Mouse (Mus musculus) thymus, adult 2 months (tissue): ENCODE data around the gene Mpv17l. TPM values are rescaled to one million over a fixed set of nuclear protein-coding genes. Genes with fewer than 3 reads are reported as not detected.

ENCODE experiments used
- DNase-seq: peaks from one replicate; pipeline ENCODE4 v3.0.0; 2021
- H3K27ac ChIP-seq: fragments of 200-500 bp; 2 replicates; pipeline ENCODE4 v1.5.1; 2012; ENCODE audit warnings: low read length, control low read depth; ENCODE audit not compliant: control insufficient read depth, insufficient read depth
- H3K27me3 ChIP-seq: fragments of 200-500 bp; 2 replicates; pipeline ENCODE4 v1.6.1; 2012; ENCODE audit warnings: mild to moderate bottlenecking, low read length, moderate library complexity, mixed read lengths; ENCODE audit not compliant: control insufficient read depth, insufficient read depth
- H3K36me3 ChIP-seq: fragments of 200-500 bp; 2 replicates; pipeline ENCODE4 v1.6.1; 2012; ENCODE audit warnings: mild to moderate bottlenecking, low read length, moderate library complexity; ENCODE audit not compliant: control insufficient read depth, insufficient read depth
- H3K4me1 ChIP-seq: fragments of 200-500 bp; replicated peaks from 2 replicates; pipeline ENCODE4 v1.6.1; 2012; ENCODE audit warnings: low read length; ENCODE audit not compliant: control insufficient read depth, insufficient read depth
- H3K4me3 ChIP-seq: fragments of 200-500 bp; 2 replicates; pipeline ENCODE4 v1.5.1; 2012; ENCODE audit warnings: mild to moderate bottlenecking, low read length, control low read depth, moderate library complexity; ENCODE audit not compliant: control insufficient read depth, insufficient read depth
- CTCF ChIP-seq: fragments of 200-500 bp; IDR thresholded peaks from 2 replicates; pipeline ENCODE4 v1.5.1; 2012; ENCODE audit warnings: mild to moderate bottlenecking, control low read depth, low read length, moderate library complexity, borderline replicate concordance; ENCODE audit not compliant: control insufficient read depth, poor library complexity, insufficient read depth; ENCODE audit errors: extremely low read depth
- POLR2A ChIP-seq: fragments of 200-500 bp; IDR thresholded peaks from 2 replicates; pipeline ENCODE4 v1.6.1; 2012; ENCODE audit warnings: mild to moderate bottlenecking, low read length, control low read depth, moderate library complexity; ENCODE audit not compliant: control insufficient read depth, poor library complexity, insufficient read depth; ENCODE audit errors: extremely low read depth
- WGBS: fragments of 180-500 bp; shearing (Covaris S2); methylation state at CpG from one replicate; pipeline ENCODE4 v1.1.7; 2018; 5-methylcytosine and 5-hydroxymethylcytosine counted together
- polyA plus RNA-seq: library from polyadenylated mRNA; depleted of rRNA; stranded (reverse); fragments of >200 nt; gene quantifications from 2 replicates; pipeline ENCODE4 v1.2.3, GENCODE M21; 2012

The Mpv17l gene
- polyA plus RNA-seq, 1 experiment, result 1.4 TPM

GRCm38 (mm10) chr16:13927456-13928075, 24.6 kb downstream of the Mpv17l start:
- Histone ChIP-seq H3K27me3 (no peaks in the 10 kb centered on the region), H3K4me3 (no peak overlapping the region), H3K36me3 (no peaks in the 10 kb centered on the region), H3K4me1 (no peaks in the 10 kb centered on the region), H3K27ac (no peak overlapping the region)
- no peak for TF ChIP-seq CTCF
- TF ChIP-seq POLR2A, result no peak
- 96% methylated on average over 4 of the region's 4 CpGs for WGBS
- DNase-seq, result no peak

GRCm38 (mm10) chr16:13940139-13940846, 37.3 kb downstream of the Mpv17l start:
- 14% methylated on average over 28 of the region's 28 CpGs for WGBS
- no peaks in the 10 kb centered on the region for H3K36me3 ChIP-seq
- H3K4me1 ChIP-seq, result no peaks in the 10 kb centered on the region
- no peaks in the 10 kb centered on the region; the same call in 1 of the 2 replicates for H3K27me3 ChIP-seq
- H3K27ac ChIP-seq, result no peak overlapping the region
- no peak for DNase-seq
- TF ChIP-seq CTCF (no peak), POLR2A (no peak)
- H3K4me3 ChIP-seq, result no peak overlapping the region

GRCm38 (mm10) chr16:13940847-13941395, 38.0 kb downstream of the Mpv17l start:
- DNase-seq, result no peak
- H3K27me3 ChIP-seq, result no peaks in the 10 kb centered on the region; the same call in 1 of the 2 replicates
- H3K27ac ChIP-seq, result no peak overlapping the region
- H3K36me3 ChIP-seq, result no peaks in the 10 kb centered on the region
- 8% methylated on average over 34 of the region's 34 CpGs for WGBS
- H3K4me1 ChIP-seq, result no peaks in the 10 kb centered on the region
- no peak overlapping the region for H3K4me3 ChIP-seq
- no peak for TF ChIP-seq CTCF
- TF ChIP-seq POLR2A, result no peak

GRCm38 (mm10) chr16:13944178-13944577, 41.2 kb downstream of the Mpv17l start:
- DNase-seq, result no peak
- TF ChIP-seq POLR2A, result no peak
- TF ChIP-seq CTCF, result no peak
- no peaks in the 10 kb centered on the region for H3K4me1 ChIP-seq
- no peaks in the 10 kb centered on the region; the same call in 1 of the 2 replicates for H3K27me3 ChIP-seq
- no peaks in the 10 kb centered on the region for H3K36me3 ChIP-seq
- WGBS, result 31% methylated on average over 4 of the region's 4 CpGs
- H3K27ac ChIP-seq, result no peak overlapping the region
- no peak overlapping the region for H3K4me3 ChIP-seq

GRCm38 (mm10) chr16:13944752-13945151, 41.8 kb downstream of the Mpv17l start:
- no peak for TF ChIP-seq POLR2A
- no peak for TF ChIP-seq CTCF
- Histone ChIP-seq H3K27ac (no peak overlapping the region), H3K4me1 (no peaks in the 10 kb centered on the region), H3K4me3 (no peak overlapping the region), H3K27me3 (no peaks in the 10 kb centered on the region; the same call in 1 of the 2 replicates), H3K36me3 (no peaks in the 10 kb centered on the region)
- 83% methylated on average over 5 of the region's 5 CpGs for WGBS
- no peak for DNase-seq

- H3K4me1 ChIP-seq, result no peaks in the 10 kb centered on the region
- 94% methylated on average over 4 of the region's 4 CpGs for WGBS
Observed at GRCm38 (mm10) chr16:13945153-13945552, 42.2 kb downstream of the Mpv17l start.

More at GRCm38 (mm10) chr16:13945153-13945552, 42.2 kb downstream of the Mpv17l start:
- Histone ChIP-seq H3K27me3 (no peaks in the 10 kb centered on the region; the same call in 1 of the 2 replicates), H3K4me3 (no peak overlapping the region), H3K36me3 (no peaks in the 10 kb centered on the region), H3K27ac (no peak overlapping the region)
- TF ChIP-seq POLR2A (no peak), CTCF (no peak)
- DNase-seq, result no peak
